Mouse (Mus musculus) bone marrow, adult 2 months (tissue): ENCODE data around the gene Eps8l3.

Experiments used
- CTCF ChIP-seq: fragments of 200-500 bp; IDR thresholded peaks from 2 replicates; pipeline ENCODE4 v1.5.1; 2011; ENCODE audit warnings: low read length, control low read depth; ENCODE audit not compliant: control insufficient read depth, insufficient read depth
- POLR2A ChIP-seq: fragments of 200-500 bp; IDR thresholded peaks from 2 replicates; pipeline ENCODE4 v1.6.1; 2011; ENCODE audit warnings: low read depth, mild to moderate bottlenecking, control low read depth, low read length, borderline replicate concordance; ENCODE audit not compliant: control insufficient read depth

- no peak for TF ChIP-seq POLR2A
- no peak for TF ChIP-seq CTCF
Measured at GRCm38 (mm10) chr3:107869097-107869496, 7.9 kb upstream of the Eps8l3 start.
